Mouse (Mus musculus) testis, adult 2 months (tissue): Measurements from ENCODE around the gene Akap5. TPM values are rescaled to one million over a fixed set of nuclear protein-coding genes. Genes with fewer than 3 reads are reported as not detected.
A peak's percentile ranks its signal among the peaks of the same experiment; 100 is the strongest.

Experiments
- H3K27ac ChIP-seq: fragments of 200-500 bp; 2 replicates; pipeline ENCODE4 v1.5.1; 2012; ENCODE audit warnings: low read depth, low read length; ENCODE audit not compliant: control insufficient read depth, insufficient read depth
- H3K27me3 ChIP-seq: fragments of 200-500 bp; 2 replicates; pipeline ENCODE4 v1.6.1; 2012; ENCODE audit warnings: mild to moderate bottlenecking, low read length, moderate library complexity; ENCODE audit not compliant: control insufficient read depth, insufficient read depth
- H3K36me3 ChIP-seq: fragments of 200-500 bp; 2 replicates; pipeline ENCODE4 v1.6.1; 2012; ENCODE audit warnings: mild to moderate bottlenecking, low read length; ENCODE audit not compliant: control insufficient read depth, insufficient read depth
- H3K4me1 ChIP-seq: fragments of 200-500 bp; 2 replicates; pipeline ENCODE4 v1.6.1; 2012; ENCODE audit warnings: low read length; ENCODE audit not compliant: control insufficient read depth, insufficient read depth
- H3K4me3 ChIP-seq: fragments of 200-500 bp; 2 replicates; pipeline ENCODE4 v1.5.1; 2012; ENCODE audit warnings: low read depth, mild to moderate bottlenecking, low read length, moderate library complexity, mixed read lengths; ENCODE audit not compliant: control insufficient read depth
- CTCF ChIP-seq: fragments of 200-500 bp; IDR thresholded peaks from 2 replicates; pipeline ENCODE4 v1.5.1; 2012; ENCODE audit warnings: low read depth, mild to moderate bottlenecking, inconsistent platforms, low read length, moderate library complexity; ENCODE audit not compliant: control insufficient read depth, insufficient read depth, insufficient replicate concordance
- POLR2A ChIP-seq: fragments of 200-500 bp; IDR thresholded peaks from 2 replicates; pipeline ENCODE4 v1.6.1; 2012; ENCODE audit warnings: low read depth, mild to moderate bottlenecking, inconsistent platforms, low read length, moderate library complexity; ENCODE audit not compliant: control insufficient read depth
- polyA plus RNA-seq: library from polyadenylated mRNA; depleted of rRNA; stranded (reverse); fragments of >200 nt; gene quantifications from 2 replicates; pipeline ENCODE4 v1.2.3, GENCODE M21; 2012

Akap5 gene
- polyA plus RNA-seq, 1 experiment: 0.16 TPM

DNA sequence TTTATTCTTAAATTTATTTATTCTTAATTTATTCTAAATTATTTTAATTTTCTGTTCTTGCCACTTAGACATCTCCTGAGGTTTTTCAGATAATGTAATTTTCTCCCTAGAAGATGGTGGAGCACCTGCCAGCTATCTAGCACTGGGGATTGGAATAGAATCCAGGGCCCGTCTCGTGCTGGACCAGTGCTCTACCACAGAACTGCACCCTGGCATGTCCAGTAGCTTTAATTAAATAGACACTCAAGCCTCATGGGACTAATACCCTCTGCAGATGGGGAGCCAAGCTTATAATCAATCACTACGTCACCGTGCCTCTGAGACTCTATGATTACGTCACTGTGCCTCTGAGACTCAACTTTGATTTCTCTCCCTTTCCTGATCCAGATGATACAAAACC is 36.2 kb upstream of the Akap5 start:
- no peaks in the 10 kb centered on the region for H3K36me3 ChIP-seq
- no peak overlapping the region for H3K4me3 ChIP-seq
- H3K4me1 ChIP-seq: peaks cover 2% of the 10 kb centered on the region; the same call in 1 of the 2 replicates
- H3K27ac ChIP-seq: no peak overlapping the region
- TF ChIP-seq CTCF (no peak), POLR2A (no peak)
- no peaks in the 10 kb centered on the region for H3K27me3 ChIP-seq

DNA sequence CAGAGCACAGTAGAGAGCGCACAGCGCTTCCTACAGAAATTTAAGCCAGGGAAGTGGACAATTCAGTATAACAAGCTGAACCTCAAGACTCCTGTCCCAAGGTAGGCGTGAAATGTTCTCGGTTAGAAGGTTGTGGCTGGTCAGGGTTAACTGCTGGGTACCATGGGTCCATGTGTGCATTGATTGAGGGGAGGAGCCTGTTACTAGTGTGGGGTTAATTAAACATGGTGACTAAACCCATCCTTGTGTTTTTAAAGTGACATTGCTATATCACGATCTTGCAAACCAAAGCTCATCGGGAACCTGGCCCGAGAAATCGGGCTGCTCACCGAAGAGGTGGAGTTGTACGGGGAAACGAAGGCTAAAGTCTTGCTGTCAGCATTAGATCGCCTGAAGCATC is 35.3 kb upstream of the Akap5 start:
- Histone ChIP-seq H3K4me3 (no peak overlapping the region), H3K4me1 (peaks cover 2% of the 10 kb centered on the region; the same call in 1 of the 2 replicates), H3K27me3 (no peaks in the 10 kb centered on the region), H3K27ac (no peak overlapping the region), H3K36me3 (no peaks in the 10 kb centered on the region)
- TF ChIP-seq CTCF (no peak), POLR2A (no peak)

DNA sequence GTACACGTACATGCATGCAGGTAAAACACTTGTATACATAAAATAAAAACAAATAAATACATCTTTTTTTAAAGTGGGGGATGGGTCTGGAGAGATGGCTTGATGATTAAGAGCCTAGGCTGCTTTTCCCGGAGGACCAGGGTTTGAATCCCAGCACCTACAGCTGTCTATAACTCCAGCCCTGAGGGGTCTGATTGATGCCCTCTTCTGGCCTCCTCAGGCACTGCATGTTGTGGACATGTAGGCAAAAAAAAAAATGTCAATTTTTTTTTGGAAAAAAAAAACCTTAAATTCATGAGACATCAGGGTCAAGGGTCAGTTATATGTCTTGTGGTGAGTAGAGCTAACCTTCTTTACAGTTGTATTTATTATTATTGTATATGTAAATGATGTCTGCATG is 34.4 kb upstream of the Akap5 start:
- Histone ChIP-seq H3K4me1 (peaks cover 2% of the 10 kb centered on the region; the same call in 1 of the 2 replicates), H3K27me3 (no peaks in the 10 kb centered on the region), H3K36me3 (no peaks in the 10 kb centered on the region), H3K27ac (no peak overlapping the region), H3K4me3 (no peak overlapping the region)
- TF ChIP-seq POLR2A (no peak), CTCF (no peak)

DNA sequence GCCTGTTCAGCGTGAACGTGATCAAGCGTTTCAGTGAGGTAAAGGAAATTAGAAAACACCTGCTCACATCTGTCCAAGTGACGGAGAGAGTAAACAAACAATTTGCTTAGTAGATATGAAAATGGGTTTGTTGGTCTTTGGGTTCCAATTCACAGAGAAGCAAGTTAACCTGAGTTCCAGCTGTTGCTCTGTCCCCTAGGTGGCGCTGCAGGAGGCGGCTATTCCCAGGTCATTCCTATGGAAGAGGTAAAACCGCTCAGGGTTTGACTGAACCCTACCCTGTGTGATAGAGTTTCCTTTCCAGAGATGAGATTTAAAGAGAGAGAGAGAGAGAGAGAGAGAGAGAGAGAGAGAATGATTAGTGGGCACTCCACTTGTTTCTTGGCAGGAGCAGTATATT is 31.5 kb upstream of the Akap5 start:
- H3K27ac ChIP-seq: no peak overlapping the region
- H3K36me3 ChIP-seq: no peaks in the 10 kb centered on the region
- peaks cover 2% of the 10 kb centered on the region; the same call in 1 of the 2 replicates for H3K4me1 ChIP-seq
- no peak overlapping the region for H3K4me3 ChIP-seq
- H3K27me3 ChIP-seq: no peaks in the 10 kb centered on the region
- TF ChIP-seq CTCF: peak; percentile 63; the same call in 1 of the 2 replicates
- no peak for TF ChIP-seq POLR2A

DNA sequence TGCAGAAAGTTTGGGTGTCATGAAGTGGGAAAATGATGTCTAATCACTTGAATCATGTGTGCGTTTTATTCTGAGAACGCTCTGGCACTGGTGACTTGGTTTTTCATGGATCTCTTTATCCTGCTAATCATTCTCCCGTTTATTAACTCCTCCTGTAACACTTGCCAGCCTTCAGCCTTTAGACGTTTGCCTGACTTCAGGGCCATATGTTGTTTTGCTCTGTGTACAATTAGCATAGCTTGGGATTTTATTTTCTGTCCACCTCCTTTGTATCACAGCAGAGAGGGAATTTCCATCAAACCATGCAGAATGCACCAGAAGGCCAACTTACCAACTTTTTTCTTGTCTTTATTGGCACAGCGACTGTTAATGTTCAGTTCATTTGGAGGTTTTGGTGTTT is 26.9 kb upstream of the Akap5 start:
- TF ChIP-seq CTCF (no peak), POLR2A (no peak)
- Histone ChIP-seq H3K4me1 (no peaks in the 10 kb centered on the region), H3K4me3 (no peak overlapping the region), H3K27ac (no peak overlapping the region), H3K36me3 (no peaks in the 10 kb centered on the region), H3K27me3 (no peaks in the 10 kb centered on the region)

DNA sequence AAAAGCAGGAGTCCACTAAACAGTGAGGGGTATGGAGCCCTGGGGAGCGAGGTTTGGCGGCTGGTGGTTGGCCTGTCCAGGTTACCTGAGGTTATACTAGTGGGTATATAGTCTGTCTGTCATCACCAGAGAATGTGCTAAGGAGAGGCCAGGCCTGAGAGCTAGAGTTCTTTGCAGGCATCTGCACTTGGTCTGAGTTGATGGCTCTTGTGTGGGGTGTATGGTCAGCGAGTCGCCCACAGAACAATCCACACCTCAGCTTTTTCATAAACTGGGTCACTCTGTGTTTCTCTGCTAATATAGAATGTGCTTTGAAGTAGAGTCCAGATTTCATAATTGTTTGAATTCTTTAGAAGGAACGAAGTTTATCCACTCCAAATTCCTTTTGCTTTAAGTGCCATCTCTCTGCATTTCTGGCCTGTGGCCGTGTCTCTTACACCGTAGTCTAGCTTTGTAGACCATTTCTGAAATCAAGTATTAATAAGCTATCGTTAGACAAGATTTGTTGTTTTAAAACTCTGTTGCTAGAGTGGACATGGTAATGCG is 25.3 kb upstream of the Akap5 start:
- H3K4me3 ChIP-seq: no peak overlapping the region
- TF ChIP-seq POLR2A: no peak
- no peak for TF ChIP-seq CTCF
- no peak overlapping the region for H3K27ac ChIP-seq
- H3K4me1 ChIP-seq: no peaks in the 10 kb centered on the region
- no peaks in the 10 kb centered on the region for H3K27me3 ChIP-seq
- no peaks in the 10 kb centered on the region for H3K36me3 ChIP-seq

DNA sequence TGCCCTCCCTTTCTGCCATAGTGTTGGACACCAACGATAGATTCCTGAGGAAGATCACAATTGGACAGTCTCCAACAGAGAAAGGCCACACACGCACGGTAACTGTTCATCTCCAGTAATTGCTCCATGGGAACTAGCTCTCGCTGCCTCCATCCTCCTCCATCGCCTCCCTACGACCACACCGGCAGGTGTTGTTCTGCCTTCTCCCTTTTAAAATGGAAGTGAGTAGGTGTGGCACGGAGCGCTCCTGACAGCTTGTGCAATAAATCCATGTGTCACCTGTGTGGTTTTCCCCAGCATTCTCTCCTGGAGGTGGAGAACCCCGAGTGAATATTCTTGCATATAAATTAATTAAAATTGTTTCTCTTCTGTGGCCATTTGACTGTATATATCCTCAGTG is 24.3 kb upstream of the Akap5 start:
- no peak overlapping the region for H3K4me3 ChIP-seq
- no peak overlapping the region for H3K27ac ChIP-seq
- no peaks in the 10 kb centered on the region for H3K36me3 ChIP-seq
- no peaks in the 10 kb centered on the region for H3K4me1 ChIP-seq
- H3K27me3 ChIP-seq: no peaks in the 10 kb centered on the region
- no peak for TF ChIP-seq CTCF
- no peak for TF ChIP-seq POLR2A

DNA sequence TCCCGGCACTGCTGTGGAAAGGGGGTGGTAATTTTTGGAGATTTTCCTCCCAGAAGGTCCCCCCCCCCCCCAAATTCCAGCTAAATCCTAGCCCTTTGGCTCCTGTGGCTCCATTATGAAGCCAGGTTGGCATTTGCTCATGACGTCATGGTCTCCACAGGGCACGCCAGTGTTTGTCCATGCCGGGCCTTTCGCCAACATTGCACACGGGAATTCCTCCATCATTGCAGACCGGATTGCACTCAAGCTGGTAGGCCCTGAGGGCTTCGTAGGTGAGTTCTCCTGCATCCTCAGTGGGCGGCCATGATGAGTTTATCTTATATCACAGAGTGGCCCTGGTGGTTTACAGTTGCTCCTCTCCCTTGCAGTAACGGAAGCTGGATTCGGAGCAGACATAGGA is 21.2 kb upstream of the Akap5 start:
- Histone ChIP-seq H3K27me3 (no peaks in the 10 kb centered on the region), H3K4me3 (no peak overlapping the region), H3K27ac (no peak overlapping the region), H3K4me1 (no peaks in the 10 kb centered on the region), H3K36me3 (no peaks in the 10 kb centered on the region)
- TF ChIP-seq POLR2A (no peak), CTCF (no peak)
